In the genomic region with DNA sequence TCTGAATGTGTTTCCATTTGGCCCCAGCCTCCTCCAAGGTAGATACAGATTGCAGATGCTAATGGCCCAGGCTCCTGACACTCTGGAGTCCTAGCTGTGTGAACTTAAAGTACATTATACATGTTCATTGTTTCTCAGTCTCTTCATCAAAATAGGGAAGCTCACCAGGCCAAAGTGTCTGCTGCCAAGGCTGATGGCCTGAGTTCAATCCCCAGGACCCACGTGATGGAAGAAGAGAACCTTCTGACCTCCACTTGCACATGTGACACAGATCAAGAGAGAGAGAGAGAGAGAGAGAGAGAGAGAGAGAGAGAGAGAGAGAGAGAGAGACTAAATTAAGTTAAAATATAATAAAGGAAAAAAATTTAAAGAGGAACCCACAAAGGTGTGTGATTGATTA, we compare ENCODE assay signal across 12 mouse cellular contexts. TPM values are rescaled to one million over a fixed set of nuclear protein-coding genes. Genes with fewer than 3 reads are reported as not detected.
"Had no signal": no experiment of that assay in that cellular context is flagged by ENCODE, and none has a peak within 500 bp of the region (broad histone marks: within the 10 kb centered on the region; RNA-seq: fewer than 3 reads in every experiment).

No protein-coding gene starts in this region.

- H3K27ac ChIP-seq: neural tube, embryonic 12.5 days; neural tube, embryonic 13.5 days; neural tube, embryonic 15.5 days; stomach, embryonic 15.5 days; stomach, postnatal 0 days had no signal

- H3K9ac ChIP-seq: neural tube, embryonic 12.5 days; neural tube, embryonic 13.5 days; neural tube, embryonic 15.5 days; stomach, embryonic 15.5 days had no signal

- H3K36me3 ChIP-seq: neural tube, embryonic 12.5 days; neural tube, embryonic 13.5 days; neural tube, embryonic 15.5 days; stomach, embryonic 15.5 days had no signal

- H3K4me3 ChIP-seq: neural tube, embryonic 12.5 days; neural tube, embryonic 13.5 days; neural tube, embryonic 15.5 days; stomach, embryonic 15.5 days had no signal

- H3K9me3 ChIP-seq: neural tube, embryonic 12.5 days; neural tube, embryonic 13.5 days; neural tube, embryonic 15.5 days; stomach, embryonic 15.5 days had no signal

- H3K27me3 ChIP-seq: neural tube, embryonic 12.5 days; neural tube, embryonic 13.5 days; neural tube, embryonic 15.5 days; stomach, embryonic 15.5 days had no signal

- DNase-seq: retina, postnatal 1 day; right cerebral cortex, adult 18-20 months; right cerebral cortex, postnatal 14 days; right cerebral cortex, postnatal 25 days; right cerebral cortex, postnatal 4 days; spleen, adult 18-20 months had no signal

- H3K4me2 ChIP-seq: neural tube, embryonic 12.5 days; neural tube, embryonic 13.5 days; neural tube, embryonic 15.5 days; stomach, embryonic 15.5 days had no signal

RNA-seq across cellular contexts. Expression of gene Rsph9, which starts 52.7 kb away (rescaled TPM):
- total RNA-seq: neutrophil, adult 5-6 weeks had no signal
